Mouse (Mus musculus) liver, adult 2 months (tissue): ENCODE data around the gene Palm.

Experiments
- CTCF ChIP-seq: fragments of 200-500 bp; IDR thresholded peaks from 2 replicates; pipeline ENCODE4 v1.5.1; 2011; ENCODE audit warnings: low read depth, low read length, control low read depth
- POLR2A ChIP-seq: fragments of 200-500 bp; IDR thresholded peaks from 2 replicates; pipeline ENCODE4 v1.6.1; 2011; ENCODE audit warnings: low read length, control low read depth; ENCODE audit not compliant: insufficient read depth; ENCODE audit errors: extremely low read depth

DNA sequence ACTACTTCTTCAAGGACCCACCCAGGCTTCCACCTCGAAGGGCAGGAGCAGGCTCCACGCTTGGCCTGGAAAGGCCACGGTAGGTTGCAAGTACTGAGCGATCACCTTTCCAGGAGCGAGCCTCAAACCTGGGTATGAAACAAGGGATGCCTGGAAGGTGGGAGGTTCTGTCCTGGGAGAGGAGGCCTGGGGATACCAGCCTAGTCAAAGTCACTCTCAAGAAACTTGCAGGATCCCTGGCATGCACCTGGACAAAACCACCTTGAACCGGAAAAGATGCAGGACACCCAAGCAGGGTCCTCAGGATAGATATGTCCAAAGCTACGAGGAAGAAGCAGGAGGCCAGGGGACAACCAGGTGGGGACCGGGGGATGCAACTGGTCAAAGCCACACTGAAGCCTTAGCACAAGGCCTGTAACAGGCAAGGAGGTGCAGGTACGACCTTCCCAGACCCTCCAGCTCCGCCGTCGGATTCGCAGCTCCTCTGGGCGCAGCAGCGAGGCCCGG is 27.3 kb upstream of the Palm start:
- TF ChIP-seq POLR2A (no peak), CTCF (no peak)
